Mouse (Mus musculus) layer of hippocampus, adult 18-20 months (tissue): ENCODE measurements at regions not wholly inside any gene's neighbourhood (a gene's known extent, or its start where the extent isn't known, plus 50 kb on each side); places are given as distances from the start of the nearest gene placed in this dataset.

ENCODE experiments used
- DNase-seq, 2 experiments: peaks; one replicate each; pipeline ENCODE4 v3.0.0; 2022; ENCODE audit warnings: low spot score in 2 of 2

DNA sequence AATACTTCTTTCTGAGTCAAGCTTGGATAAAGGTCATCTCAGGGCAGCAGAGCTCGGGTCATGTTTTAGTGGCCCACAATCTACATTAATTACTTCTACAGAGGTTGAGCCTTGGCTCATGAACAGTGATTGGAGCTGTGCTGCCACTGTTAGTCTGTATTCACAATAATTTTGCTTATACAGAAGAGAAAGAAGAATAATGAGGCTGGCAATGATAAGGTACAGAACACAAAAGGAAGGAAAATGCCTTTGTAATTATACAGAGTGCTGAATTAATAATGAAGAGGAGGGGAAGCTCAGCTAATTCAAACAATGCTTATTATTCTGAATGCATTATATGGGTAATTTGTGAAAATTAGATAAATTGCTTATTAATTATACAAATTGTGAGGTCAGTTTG lies 573.9 kb upstream of the Cblb start:
- DNase-seq, result no peak

DNA sequence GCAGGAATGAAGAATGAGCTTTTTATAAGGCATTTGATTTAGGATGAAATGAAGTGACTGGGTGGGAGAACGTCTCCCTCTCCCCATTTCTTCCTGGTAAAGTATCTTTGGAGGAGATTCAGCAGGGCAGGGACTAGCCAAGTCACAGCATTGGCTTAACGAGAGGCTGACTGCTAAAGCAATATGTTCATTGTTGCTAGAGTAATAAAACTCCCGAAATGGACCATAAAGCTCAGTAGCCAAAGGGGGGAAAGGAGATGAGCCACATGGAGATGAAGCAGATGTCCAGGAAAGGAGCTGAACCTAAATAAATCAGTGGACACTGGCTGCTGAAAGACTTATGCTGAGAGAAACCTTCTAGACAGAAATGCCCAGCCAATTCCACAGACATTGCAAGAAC lies 555.3 kb upstream of the Cblb start:
- no peak for DNase-seq

DNA sequence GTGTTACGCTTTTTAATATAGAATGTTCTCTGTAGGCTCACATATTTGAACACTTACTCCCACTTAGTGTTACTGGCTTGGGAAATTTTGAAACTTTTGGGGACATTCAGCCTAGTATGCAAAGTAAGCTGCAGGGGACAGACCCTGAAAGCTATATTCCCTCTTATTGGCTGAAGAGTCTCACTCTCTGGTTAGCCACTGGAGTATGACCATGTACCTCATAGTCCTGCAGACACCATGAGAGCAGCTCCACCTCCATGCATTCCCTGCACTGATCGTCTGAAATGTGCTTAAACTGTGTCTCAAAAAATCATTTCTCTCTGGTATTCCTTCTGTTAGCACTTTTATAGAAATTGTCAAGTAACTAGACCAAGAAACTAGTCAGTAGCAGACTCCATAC lies 534.9 kb upstream of the Cblb start:
- DNase-seq, result no peak

DNA sequence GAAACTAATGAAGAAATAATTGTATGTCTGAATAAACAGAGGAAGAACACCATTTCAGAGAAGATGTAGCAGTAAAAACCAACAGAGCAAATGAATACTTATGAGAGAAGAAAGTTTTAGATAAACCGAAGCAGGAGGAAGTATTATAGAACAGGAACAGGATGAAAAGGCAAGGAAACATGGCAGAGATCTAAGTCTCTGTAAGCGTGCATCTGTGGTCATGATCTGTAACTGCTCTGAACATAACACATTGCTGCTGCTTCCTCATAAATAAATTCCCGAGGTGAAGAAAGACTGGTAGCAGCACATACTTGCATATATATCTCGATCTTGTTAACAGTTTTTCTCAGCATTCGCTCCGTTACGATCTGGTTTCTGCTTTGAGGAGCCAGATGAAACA lies 533.2 kb upstream of the Cblb start:
- no peak for DNase-seq

DNA sequence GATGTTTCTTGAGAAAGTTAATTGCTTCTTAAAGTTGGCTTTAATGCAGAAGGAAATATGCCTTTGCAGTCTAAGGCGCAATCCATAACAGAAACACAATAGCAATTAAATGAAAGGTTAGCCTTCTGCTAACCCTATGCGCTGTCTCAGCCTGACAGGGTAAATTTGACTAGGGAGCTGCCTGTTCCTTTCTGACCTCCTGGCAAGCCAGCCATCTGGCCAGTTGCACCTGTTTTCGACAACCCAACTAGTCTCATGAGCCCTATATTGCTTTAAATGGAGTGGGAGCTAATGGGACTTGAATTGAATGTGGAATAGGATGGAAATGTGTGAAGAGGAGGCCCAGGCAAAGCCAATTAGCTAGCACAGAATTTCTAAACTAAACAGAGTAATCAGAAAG lies 513.9 kb upstream of the Cblb start:
- DNase-seq, result no peak

DNA sequence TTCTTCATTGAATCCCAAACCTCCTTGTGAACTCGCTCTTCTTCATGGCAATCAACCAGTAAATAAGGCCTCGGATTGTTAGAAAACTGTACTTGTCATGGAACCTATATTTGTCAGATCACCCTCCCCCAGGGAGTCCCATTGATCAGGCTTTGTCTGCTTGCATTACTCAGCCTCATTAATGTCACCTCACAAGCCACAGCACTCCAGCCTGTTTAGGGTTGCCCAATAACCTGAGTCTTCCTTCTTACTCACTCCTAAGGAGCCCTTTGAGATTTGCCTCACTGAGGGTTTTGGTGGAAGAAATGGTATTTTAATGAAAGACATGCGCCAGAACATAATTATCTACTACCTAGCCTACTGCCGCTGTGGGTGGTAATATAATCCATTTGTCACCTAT lies 510.3 kb upstream of the Cblb start:
- DNase-seq, result no peak

DNA sequence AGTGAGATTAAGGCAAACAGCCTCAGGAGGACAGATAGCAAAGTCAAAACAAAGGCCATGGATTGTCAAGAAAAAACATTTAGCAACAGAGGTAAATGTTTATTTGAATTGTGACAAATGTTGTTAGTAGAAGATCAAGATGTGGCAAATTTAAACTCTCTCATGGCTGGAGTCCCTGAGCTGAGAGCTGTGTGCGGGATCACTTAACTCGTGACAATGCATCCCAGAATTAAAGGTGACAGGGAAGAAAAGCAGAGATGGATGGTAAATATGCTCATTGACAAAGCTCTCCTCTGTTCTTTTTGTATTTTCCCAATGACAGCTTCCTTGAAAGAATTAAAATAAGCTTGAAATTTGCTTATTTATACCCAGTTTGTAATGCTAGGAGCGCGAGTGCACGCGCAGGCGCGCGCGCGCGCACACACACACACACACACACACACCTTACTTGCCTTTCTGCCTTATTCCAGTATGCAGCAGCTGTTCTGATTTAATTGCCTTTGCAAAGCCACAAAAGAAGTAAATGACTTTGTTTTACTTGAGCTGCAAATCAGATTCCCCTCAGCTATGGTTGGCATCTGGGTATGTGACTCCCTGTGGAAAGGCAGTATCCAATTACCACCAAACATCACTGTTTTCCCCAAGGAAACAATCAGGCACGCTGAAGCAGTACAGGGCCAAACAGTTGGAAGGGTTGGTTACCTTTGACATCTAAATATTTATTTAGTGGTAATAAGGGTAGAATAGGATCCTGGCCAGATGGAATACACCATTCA lies 509.5 kb upstream of the Cblb start:
- DNase-seq, result no peak

DNA sequence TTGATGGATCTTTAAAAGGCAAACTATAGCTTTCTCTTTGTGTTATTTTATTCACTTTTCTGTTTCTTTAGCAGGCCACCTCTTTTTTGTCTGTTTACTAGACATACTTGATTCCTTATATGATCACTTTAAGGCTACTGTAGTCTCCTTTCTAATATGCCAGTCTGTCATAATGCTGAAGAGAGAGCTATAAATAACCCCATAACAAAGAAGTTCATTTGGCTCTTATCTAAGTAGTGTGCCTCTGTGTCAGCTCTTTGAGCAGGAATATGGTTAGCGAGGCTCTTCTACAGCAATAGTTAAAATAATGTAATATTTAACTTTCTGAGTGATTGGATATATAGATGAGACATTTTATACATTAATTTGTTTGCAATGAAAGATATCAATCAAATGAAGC lies 507.0 kb upstream of the Cblb start:
- no peak for DNase-seq

DNA sequence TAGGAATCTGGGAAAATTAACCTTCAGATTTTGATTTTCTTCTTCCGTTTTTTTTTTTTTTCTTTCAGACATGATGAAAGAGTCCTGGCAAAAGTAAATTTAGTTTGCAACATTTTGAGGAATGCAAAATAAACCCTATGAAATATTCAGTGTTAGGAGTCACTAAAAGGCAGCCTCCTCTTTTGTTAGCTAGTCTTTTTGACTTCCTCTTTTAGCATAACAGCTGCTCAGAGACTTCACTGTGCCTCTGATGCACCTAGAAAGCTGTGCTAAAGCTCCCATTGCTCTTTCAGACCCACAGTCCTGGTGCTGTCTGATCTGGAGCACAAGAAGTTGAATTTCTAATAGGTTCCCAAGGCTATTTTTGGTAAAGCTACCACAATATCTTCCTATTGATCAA lies 498.5 kb upstream of the Cblb start:
- no peak for DNase-seq

DNA sequence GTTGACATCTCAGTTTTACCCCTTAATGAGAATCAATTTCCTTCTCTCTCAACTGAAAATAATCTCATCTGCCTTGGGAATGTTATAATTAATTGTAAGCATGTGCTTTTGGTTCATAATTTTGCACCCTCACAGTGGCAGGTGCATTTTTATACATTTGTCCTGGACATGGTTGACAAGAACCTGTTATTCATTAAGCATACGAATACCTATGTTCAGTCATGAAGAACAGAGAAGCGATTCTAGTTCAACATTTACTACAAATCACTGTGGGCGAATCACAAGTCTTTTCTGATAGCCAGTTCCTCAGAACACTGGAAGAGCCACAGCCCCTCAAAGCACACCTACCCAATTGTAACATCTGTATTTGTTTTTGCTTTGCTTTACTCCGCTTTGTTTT lies 487.3 kb upstream of the Cblb start:
- DNase-seq, result no peak

DNA sequence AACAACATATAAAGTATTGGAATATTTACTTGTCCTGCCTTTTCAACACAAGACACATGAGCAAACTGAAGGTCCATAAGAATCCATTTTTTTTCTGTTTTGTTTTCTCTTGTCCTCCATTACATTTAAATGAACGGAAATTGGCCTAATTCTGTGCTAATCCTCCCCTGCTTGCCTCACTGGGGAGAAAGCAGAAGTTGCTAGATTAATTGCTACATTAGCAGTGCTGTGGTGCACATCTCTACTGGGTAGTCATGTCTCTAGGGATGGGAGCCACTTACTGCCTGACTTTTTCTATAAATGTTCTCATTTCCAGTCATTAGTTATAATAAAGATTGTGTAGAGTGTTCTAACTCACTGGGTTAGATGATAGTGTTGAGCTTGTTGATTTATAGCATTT lies 484.0 kb upstream of the Cblb start:
- no peak for DNase-seq

DNA sequence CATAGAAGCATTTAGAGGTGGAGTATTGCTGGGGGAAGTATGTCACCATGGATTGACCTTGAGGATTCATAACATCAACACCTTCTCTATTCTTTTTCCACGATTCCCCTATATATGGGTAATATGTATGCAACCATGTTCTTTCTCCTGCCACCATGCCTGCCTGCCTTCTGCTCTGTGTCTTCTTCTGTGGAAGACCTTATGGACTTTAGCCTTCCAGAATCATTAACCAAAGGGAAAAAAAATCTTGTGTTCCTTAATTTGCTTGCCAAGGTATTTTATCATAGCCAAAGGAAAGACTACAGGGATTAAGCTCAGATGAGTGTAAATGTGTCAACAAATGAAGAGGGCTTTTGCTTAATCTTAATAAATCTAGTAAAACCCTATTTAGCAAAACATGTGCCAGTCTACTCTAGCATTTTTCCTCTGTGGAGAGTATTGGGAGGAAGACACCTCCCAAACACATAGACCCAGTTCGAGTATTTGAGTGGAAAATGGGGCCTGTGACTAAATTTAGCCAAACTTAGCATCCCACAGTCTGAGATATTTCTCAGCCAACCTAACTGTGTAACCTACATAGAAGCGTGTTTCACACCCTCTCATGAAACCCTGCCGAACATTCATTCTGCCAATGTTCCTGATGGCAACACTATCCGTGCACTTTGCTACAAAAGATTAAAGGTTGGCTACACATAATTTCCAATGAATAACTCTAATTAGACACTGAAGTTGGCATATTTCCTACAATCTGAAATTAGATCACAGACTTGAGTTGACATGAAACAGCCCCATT lies 468.0 kb upstream of the Cblb start:
- DNase-seq, result peak in 1 of 2 experiments; percentile 3

DNA sequence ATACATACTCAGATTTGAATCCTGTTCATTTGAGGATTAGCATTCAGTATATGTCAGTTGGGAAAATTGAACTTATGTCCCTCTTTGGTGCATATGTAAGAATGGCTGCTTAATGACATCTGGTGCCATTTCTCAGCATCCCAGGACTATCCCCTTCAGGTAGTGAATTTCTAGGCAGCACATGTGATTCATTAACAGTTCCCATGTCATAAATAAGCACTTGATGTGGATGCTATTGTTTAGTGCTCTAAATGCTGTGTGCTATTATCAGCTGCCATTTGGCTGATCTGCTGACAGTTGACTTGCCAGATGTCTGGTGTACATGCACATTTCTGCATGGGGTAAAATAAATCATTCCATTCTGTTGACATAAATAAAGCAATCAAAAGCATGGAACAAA lies 467.0 kb upstream of the Cblb start:
- DNase-seq, result peak in 1 of 2 experiments; percentile 42

DNA sequence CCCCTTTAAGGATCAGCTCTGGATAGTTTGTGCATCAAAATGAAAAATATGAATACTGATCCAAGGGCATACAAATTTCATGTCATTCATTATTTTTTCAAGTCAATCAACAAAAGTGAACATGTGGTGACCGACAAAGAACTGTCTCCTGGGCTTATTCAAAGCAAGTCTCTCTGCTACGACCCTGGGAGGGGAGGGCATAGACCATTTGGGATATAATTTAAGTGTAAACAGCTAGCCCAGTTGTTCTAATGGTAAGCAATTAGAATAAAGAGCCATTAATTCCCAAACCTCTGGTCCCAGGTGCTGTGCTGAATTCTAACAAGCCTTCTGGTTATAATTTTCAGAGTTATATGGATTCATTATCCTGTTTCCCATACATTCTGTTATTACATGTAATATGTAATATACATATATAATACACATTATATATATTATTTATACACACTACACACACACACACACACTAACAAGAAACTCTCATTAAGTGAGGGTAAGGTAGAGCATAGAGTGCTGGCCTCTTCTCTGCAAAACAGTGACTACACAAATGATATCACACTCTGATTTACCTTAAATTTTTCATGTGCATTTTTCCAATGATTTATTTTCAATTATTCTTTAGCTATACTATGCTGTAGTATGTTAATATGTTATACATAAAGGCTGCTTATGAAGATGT lies 453.0 kb upstream of the Cblb start:
- DNase-seq, result no peak

DNA sequence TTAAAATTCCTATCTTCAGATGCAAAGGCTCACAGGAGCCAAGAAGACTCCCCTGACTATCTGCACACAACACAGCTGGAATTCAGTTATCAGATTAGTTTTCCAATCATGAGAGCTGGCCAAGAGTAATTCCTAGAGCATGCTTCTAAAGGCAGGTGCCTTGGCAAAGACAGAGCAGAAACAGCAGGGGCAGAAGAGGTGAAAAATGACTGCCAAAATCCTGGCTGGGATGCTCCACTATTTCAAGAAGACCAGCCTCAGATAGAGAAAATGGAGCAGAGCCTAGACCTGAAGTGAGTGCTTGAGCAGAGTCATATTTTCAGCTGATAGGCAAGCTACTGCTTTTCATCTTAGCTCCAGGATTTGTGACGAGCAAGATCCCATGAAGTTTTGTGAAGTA lies 450.5 kb upstream of the Cblb start:
- no peak for DNase-seq

DNA sequence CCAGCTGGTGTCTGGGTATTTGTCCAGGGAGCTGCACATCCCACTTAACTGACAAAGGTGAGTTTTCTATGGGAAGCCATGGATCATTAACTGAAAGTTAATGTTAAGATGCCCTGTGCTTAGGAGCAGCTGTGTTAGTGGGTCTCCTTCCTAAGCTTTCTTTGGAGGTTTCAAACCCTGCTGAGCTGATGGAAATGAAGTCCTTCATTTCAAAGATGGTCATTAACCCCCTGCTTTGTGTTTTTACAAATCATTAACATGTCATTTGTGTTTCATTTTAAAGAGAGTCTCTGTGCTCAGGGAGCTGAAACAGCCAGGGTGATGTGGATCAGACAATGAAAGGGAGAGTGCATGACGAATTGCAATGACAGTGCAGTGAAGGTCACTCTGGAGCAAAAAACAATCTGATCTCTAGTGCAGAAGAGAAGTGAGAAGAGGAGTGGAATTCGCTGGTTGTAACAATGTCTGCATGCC lies 441.1 kb upstream of the Cblb start:
- DNase-seq, result no peak

DNA sequence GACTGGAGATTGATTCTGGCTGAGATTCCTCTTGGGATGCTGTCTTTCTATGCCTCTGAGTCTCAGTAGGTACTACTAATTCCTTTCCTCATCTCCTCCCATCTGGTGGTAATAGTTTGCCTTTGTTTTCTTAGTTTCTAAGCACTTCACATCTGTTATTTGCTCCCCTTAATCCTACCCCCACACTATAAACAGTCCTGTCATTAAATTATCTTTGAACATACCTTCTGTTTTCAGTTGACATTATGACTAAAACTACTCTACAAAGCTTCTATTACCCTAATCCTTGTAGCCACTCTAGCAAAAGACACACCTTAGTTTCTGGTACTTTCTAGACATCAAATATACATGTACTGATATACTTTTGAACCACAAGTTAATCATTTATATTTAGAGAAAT lies 413.4 kb upstream of the Cblb start:
- DNase-seq, result no peak

DNA sequence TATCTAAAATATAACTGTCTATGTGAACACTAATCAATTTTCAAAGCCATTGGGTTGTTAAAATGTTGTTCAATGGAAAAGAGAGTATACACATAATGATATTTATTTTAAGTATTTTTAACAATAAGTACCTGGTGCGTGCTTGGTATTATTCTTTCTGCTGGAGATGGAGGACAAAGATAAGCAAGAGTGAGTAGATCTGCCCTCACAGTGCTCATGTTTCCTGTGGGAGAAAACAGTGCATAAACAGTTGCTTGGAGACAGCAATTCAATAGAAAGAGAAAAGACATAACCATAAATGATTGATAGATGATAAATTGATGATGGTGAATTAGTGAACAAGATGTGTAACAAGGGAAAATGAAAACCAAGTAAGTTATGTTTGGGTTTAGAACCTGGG lies 384.4 kb upstream of the Cblb start:
- DNase-seq, result no peak

DNA sequence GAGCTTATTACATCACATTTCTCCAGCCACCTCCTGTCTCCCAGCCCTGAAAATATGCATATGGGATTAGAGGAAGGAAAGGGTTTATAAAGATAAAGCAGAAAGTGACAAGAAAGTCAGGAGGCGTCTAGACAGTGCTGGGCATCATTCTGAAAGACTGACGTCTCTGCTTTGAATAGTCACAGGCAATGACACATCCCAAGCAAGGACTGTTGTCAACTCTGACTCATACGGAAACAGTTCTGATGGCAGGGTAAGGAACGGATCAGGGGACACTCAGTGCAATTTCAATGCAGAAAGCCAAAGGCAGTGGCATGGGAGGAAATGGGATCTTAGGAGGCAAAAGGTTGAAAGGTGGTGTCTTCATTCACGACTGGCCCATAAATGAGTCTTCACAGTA lies 380.9 kb upstream of the Cblb start:
- DNase-seq, result no peak

DNA sequence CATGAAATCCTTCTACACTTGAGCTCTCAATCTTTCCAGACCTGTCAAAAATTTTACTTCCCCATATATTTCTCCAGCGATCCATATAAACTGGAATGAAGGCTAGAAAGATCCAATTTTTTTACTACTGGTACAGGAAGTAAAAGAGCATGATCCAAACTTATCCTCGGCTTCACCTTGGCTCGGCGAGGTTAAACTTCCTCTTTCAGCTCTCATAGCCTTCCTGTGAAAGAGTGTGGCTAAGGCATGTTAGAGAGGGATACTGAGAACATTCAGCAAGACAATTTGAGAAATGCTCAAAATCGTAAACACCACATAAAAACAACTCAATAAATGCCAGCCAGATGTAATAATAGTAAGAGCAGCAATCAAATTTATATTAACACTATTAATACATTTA lies 380.3 kb upstream of the Cblb start:
- no peak for DNase-seq

DNA sequence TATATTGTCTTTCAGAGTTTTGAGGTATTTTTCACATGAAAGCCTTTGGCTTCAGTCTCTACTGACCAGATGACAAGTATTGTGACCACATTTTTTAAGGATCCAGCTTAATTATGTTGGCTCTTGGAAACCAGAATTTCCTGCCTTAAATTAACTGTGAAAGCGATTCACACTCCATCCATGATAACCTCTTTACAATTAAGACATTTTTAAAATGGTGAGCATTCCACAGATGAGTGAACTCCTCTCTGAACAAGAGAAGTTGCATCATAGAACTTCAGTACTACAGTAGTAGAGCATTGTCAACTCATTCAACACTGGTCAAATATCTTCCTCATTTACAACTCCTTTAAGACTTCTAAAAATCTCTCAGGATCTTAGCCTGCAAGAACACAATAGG lies 369.3 kb upstream of the Cblb start:
- no peak for DNase-seq

DNA sequence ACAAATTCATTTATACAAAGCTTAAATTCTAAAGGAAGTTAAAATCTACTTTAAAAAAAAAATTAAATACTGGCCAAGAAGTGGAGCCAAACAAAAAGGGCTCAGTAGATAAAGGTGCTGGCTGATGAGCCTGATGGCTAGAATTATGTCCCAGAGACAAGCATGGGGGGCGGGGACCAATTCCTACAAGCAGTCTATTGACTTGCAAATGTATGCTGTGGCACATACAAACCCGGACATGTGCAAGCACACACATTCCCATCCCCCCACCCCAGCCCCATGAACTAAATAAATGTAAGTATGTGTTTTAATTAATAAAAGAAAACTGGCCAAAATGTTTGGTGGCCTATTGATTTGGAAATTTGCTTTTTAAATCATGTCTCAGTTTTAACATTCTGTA lies 366.7 kb upstream of the Cblb start:
- no peak for DNase-seq
